Mouse (Mus musculus) stomach, embryonic 16.5 days (tissue): ENCODE results near the gene Tmem51. TPM values are rescaled to one million over a fixed set of nuclear protein-coding genes. Genes with fewer than 3 reads are reported as not detected.

ENCODE experiments used
- ATAC-seq: fragments of 200-750 bp; cut with Nextera tagmentation; 2 replicates; pipeline ENCODE4 v1.8.0; 2017; ENCODE audit warnings: moderate number of reproducible peaks, moderate TSS enrichment; ENCODE audit not compliant: insufficient read depth, low FRiP score
- H3K27ac ChIP-seq: fragments of 300-500 bp; sonication (generic); 2 replicates; pipeline ENCODE4 v1.5.1; 2014; ENCODE audit warnings: low read length
- H3K27me3 ChIP-seq: fragments of 300-500 bp; sonication (generic); 2 replicates; pipeline ENCODE4 v1.6.1; 2014; ENCODE audit warnings: low read length, control low read depth, mixed read lengths; ENCODE audit not compliant: control insufficient read depth, insufficient read depth
- H3K36me3 ChIP-seq: fragments of 300-500 bp; sonication (generic); 2 replicates; pipeline ENCODE4 v1.6.1; 2014; ENCODE audit warnings: low read length; ENCODE audit not compliant: control insufficient read depth, insufficient read depth
- H3K4me1 ChIP-seq: fragments of 300-500 bp; sonication (generic); 2 replicates; pipeline ENCODE4 v1.6.1; 2014; ENCODE audit warnings: low read length, control low read depth, mixed read lengths; ENCODE audit not compliant: control insufficient read depth, insufficient read depth
- H3K4me2 ChIP-seq: fragments of 300-500 bp; sonication (generic); 2 replicates; pipeline ENCODE4 v1.6.1; 2014; ENCODE audit warnings: low read depth, low read length, mixed read lengths
- H3K4me3 ChIP-seq: fragments of 300-500 bp; sonication (generic); replicated peaks from 2 replicates; pipeline ENCODE4 v1.5.1; 2014; ENCODE audit warnings: mild to moderate bottlenecking, low read length
- H3K9ac ChIP-seq: fragments of 300-500 bp; sonication (generic); 2 replicates; pipeline ENCODE4 v1.6.1; 2014; ENCODE audit warnings: low read length
- H3K9me3 ChIP-seq: fragments of 300-500 bp; sonication (generic); replicated peaks from 2 replicates; pipeline ENCODE4 v1.6.1; 2016; ENCODE audit warnings: low read length, control low read depth; ENCODE audit not compliant: control insufficient read depth
- WGBS: fragments of 180-500 bp; shearing (Covaris S2); extraction: QIAGEN DNeasy Blood & Tissue Kit; methylation state at CpG from one replicate; pipeline ENCODE4 v1.1.7; 2014; 5-methylcytosine and 5-hydroxymethylcytosine counted together
- polyA plus RNA-seq: library from polyadenylated mRNA; unstranded; fragments of >200 nt; fragmentation: Nextera tagmentation; extraction: Ambion mirVana; gene quantifications from 2 replicates; pipeline ENCODE4 v1.2.1, GENCODE M21; 2015

Gene Tmem51
- polyA plus RNA-seq, 1 experiment from 2014 or later: 79.2 TPM

DNA sequence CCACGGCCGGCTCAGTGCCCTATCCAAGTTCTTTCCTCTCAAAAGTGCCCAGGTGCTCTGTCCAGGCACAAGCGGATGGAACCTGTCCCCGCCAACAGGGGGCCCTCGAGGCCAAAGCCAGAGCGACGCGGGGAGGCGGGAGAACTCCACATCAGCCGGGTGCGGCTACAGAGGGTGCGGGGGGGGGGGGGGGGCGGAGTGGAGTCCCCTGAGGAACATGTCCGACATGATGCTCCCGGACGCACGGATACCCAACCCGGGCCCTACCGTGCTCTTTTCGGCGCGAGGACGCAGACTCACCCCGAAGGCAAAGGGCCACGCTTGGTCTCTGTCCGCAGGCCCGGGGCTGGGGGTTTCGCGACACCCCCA, 358 bp downstream of the Tmem51 start:
- H3K9me3 ChIP-seq: no peaks in the 10 kb centered on the region
- peak overlapping the region; percentile 97 for H3K27ac ChIP-seq
- H3K4me3 ChIP-seq: peak overlapping the region; percentile 79
- ATAC-seq: peak; percentile 77
- H3K36me3 ChIP-seq: no peaks in the 10 kb centered on the region
- H3K9ac ChIP-seq: peak overlapping the region; percentile 93
- peaks cover 27% of the 10 kb centered on the region for H3K4me1 ChIP-seq
- WGBS: under 1% methylated on average over 27 of the region's 29 CpGs
- peak overlapping the region; percentile 69 for H3K4me2 ChIP-seq
- no peaks in the 10 kb centered on the region for H3K27me3 ChIP-seq

DNA sequence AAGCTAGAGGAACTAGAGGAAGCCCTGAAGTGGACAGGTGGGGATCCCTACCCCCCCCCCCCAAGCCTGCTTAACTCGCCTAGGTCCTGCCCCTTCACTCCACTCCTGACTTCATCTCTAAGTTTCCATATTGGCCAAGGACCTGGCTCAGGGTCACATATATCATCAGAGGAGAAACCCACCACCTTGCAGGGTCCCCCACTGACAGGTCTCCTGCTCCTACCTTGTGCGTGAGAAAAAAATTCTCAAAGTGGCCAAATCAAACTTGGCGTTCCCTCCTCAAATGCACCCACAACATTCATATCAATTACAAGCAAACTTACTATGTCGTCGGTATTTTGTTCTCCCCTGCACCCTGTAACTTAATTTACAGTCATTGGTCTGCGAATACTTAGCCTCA, 911 bp downstream of the Tmem51 start:
- WGBS: 41% methylated on average over 6 of the region's 6 CpGs
- Histone ChIP-seq H3K4me2 (peak overlapping the region; percentile 69), H3K9me3 (no peaks in the 10 kb centered on the region), H3K4me3 (peak overlapping the region; percentile 79), H3K36me3 (no peaks in the 10 kb centered on the region), H3K27ac (peak overlapping the region; percentile 97), H3K9ac (peak overlapping the region; percentile 93), H3K27me3 (no peaks in the 10 kb centered on the region), H3K4me1 (peaks cover 30% of the 10 kb centered on the region)
- ATAC-seq: no peak

DNA sequence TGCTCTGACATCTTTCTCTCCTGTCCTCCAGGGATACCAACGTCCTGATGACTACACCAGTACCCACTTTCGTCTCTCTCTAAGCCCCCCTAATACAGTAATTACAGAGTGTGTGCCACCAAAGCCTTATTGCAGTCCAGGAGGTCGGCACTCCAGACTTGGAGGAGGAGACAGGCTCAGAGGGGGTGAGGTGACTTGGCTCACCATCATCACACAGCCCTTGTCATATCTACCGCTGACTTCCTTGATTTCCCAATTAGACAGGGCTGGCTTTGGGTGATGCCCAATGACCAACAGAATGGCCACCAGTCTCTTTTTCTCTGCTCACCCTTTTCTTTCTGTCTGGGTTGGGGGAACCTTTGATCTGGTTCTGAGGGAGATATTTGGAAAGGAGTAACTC, 1.4 kb downstream of the Tmem51 start:
- no peak for ATAC-seq
- Histone ChIP-seq H3K4me2 (peak overlapping the region; percentile 69), H3K4me1 (peaks cover 35% of the 10 kb centered on the region), H3K27ac (peak overlapping the region; percentile 97; the same call in 1 of the 2 replicates), H3K9ac (0 out of 2 replicates have a peak overlapping the region, but pooled peaks have one; percentile 8), H3K36me3 (no peaks in the 10 kb centered on the region), H3K4me3 (peak overlapping the region; percentile 79), H3K27me3 (no peaks in the 10 kb centered on the region), H3K9me3 (no peaks in the 10 kb centered on the region)
- WGBS: 76% methylated on average over 4 of the region's 4 CpGs

- H3K4me1 ChIP-seq: peaks cover 44% of the 10 kb centered on the region
- no peaks in the 10 kb centered on the region for H3K36me3 ChIP-seq
- H3K27ac ChIP-seq: peak overlapping the region; percentile 73
- H3K4me2 ChIP-seq: peak overlapping the region; percentile 69
- peak overlapping the region; percentile 56 for H3K9ac ChIP-seq
- H3K4me3 ChIP-seq: peak overlapping the region; percentile 79
- 41% methylated on average over 13 of the region's 13 CpGs for WGBS
- no peaks in the 10 kb centered on the region for H3K9me3 ChIP-seq
- H3K27me3 ChIP-seq: no peaks in the 10 kb centered on the region
- ATAC-seq: no peak
Measured at GRCm38 (mm10) chr4:142081631-142082283, 2.3 kb downstream of the Tmem51 start.

DNA sequence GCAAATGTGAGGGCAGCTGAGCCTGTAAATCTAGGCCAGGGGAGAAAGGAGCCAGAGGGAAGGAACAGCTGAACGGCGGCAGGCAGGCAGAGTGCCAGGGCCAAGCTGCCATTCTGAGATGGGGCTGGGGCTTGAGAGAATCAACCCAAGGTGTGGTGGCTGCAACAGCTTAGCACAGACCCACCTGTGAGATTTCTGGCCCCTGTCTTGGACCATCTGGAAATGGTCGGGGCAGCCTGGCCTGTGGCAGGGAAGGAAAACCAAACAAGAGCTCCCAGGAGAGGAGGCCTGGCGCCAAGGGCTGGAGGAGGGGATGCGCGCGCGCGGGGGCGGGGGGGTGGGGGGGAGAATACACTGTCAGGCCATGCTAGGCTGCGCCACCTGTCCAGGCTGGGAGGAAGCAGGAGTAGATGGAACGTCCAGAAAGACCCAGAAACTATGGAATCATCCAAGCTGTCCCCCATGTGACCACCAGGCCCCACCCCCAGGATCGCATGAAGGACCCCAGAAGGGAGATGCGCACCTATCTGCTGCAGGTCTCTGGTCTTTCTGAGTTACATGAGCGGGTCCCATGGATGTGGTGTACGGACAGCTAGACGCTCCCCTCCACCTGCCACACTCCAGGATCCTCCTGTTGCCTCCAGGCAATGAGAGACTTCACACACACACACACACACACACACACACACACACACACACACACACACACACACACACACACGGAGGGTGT, 3.0 kb downstream of the Tmem51 start:
- Histone ChIP-seq H3K9me3 (no peaks in the 10 kb centered on the region), H3K27me3 (no peaks in the 10 kb centered on the region), H3K27ac (peak overlapping the region; percentile 73; the same call in 1 of the 2 replicates), H3K36me3 (no peaks in the 10 kb centered on the region), H3K4me3 (peak overlapping the region; percentile 28), H3K4me1 (peaks cover 44% of the 10 kb centered on the region), H3K4me2 (peak overlapping the region; percentile 69), H3K9ac (peak overlapping the region; percentile 56)
- WGBS: 45% methylated on average over 18 of the region's 18 CpGs
- ATAC-seq: no peak

GRCm38 (mm10) chr4:142080487-142080767, 3.7 kb downstream of the Tmem51 start:
- Histone ChIP-seq H3K4me3 (no peak overlapping the region), H3K27me3 (no peaks in the 10 kb centered on the region), H3K4me1 (peaks cover 44% of the 10 kb centered on the region), H3K9me3 (no peaks in the 10 kb centered on the region), H3K9ac (peak overlapping the region; percentile 47), H3K27ac (peak overlapping the region; percentile 73; the same call in 1 of the 2 replicates), H3K36me3 (no peaks in the 10 kb centered on the region), H3K4me2 (peak overlapping the region; percentile 69)
- WGBS: 64% methylated on average over 4 of the region's 4 CpGs
- ATAC-seq: no peak

DNA sequence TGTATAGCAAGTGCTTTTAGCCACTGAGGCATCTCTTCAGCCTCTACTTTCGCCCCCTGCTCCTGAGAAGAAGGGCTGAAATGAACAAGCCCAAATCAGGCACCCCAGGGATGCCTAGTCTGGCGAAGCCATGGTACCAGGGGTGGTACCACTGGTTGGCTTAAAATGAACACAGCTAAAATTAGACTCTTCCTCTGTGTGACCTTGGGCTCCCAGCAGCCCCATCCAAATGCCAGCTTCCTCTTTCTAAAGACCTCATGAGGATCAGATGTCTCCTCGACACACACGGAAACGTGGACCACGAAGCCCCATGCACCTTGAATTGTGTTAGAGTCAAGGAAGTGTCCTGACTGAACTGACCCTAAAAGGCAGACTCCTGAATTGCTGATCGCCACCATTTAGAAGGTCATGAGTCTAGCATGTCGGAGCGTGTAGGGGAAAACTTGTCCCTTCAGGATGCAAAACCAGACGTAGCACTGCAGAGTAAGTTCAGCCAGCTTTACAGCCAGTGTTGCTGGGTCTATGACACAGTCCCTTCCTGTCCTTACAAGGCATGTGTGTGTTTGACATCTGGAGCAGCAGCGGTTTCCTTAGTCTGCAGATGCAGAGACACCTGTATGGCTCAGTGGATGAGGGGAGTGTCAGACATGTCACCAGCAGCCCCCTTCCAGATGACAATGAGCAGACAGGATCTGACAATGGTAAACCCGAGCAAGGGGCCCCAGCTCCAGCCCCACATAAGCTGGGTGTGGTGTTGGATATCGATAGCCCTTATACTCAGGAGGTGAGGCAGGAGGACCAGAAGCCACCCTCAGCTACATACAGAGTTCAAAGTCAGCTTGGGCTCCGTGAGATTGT, 4.2 kb downstream of the Tmem51 start:
- Histone ChIP-seq H3K4me2 (no peak overlapping the region), H3K36me3 (no peaks in the 10 kb centered on the region), H3K9me3 (no peaks in the 10 kb centered on the region), H3K4me3 (no peak overlapping the region), H3K27me3 (no peaks in the 10 kb centered on the region), H3K9ac (peak overlapping the region; percentile 47; the same call in 1 of the 2 replicates), H3K27ac (no peak overlapping the region), H3K4me1 (peaks cover 46% of the 10 kb centered on the region)
- no peak for ATAC-seq
- 73% methylated on average over 14 of the region's 14 CpGs for WGBS

DNA sequence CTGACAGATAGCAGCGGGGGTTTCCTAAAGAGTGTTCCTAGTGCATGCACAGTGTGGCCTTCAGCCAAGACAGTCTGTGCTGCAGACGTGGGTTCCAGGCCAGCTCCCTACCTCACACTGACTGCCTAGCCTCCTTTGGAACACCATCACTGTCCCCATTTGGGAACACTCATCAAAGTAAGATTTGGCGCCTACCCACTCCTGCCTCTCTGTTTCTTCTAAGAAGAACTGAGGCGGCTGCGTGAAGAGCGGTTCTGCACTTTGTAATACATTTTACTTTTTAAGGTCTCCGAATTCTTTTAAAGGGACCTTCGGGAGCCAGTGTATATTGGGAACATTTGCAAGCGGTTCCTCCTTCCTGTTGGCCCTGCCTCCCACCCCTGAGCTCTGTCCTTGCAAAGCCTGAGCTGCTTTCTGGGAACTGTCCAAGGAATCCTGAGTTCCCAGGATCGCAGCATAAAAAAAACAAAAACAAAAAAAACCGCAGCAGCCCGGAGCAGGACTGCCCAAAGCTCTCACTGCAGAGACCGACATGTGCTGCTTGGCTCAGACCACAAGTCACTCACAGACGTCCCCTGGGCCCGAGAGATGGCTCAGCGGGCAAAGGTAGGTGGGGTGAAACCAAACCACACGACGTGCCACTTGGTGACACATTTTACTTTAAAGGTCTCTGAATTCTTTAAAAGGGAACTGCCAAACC, 6.4 kb downstream of the Tmem51 start:
- 26% methylated on average over 18 of the region's 18 CpGs for whole genome bisulfite sequencing
- Histone ChIP-seq H3K4me3 (peak overlapping the region; percentile 17), H3K4me1 (peaks cover 64% of the 10 kb centered on the region), H3K4me2 (peak overlapping the region; percentile 39), H3K27me3 (no peaks in the 10 kb centered on the region), H3K9me3 (no peaks in the 10 kb centered on the region), H3K36me3 (no peaks in the 10 kb centered on the region), H3K27ac (peak overlapping the region; percentile 78), H3K9ac (peak overlapping the region; percentile 51; the same call in 1 of the 2 replicates)
- no peak; the same call in 1 of the 2 replicates for ATAC-seq
